Mouse (Mus musculus): ENCODE data around the gene Pygo2.

The Pygo2 gene

GRCm38 (mm10) chr3:89448720-89449537 is 18.9 kb downstream of the Pygo2 start:
- ChIA-PET POLR2A (interaction anchor here (0.6 to 7.0 kb wide), 64 partner anchors 8 to 351 kb away, joined by 3 to 82 read pairs (median 5); partner anchors contain the start of genes Pbxip1 (in 3 of the 4), Pygo2 (in 3 of the 4), Cks1b (in 2 of the 4) and Shc1 (in 2 of the 4)), CTCF (interaction anchor here (0.6 to 3.3 kb wide), 95 partner anchors 7 to 1179 kb away, joined by 3 to 52 read pairs (median 5); partner anchors contain the start of genes Pbxip1 (in 4 of the 4), Flad1 (in 2 of the 4), Adam15 (in 1 of the 4) and Cks1b (in 1 of the 4))

- POLR2A ChIA-PET, result interaction anchor here (0.6 to 7.0 kb wide), 59 partner anchors 9 to 649 kb away, joined by 3 to 82 read pairs (median 5); partner anchors contain the start of genes Pbxip1 (in 3 of the 4), Pygo2 (in 3 of the 4), Cks1b (in 2 of the 4) and Shc1 (in 2 of the 4)
- CTCF ChIA-PET, result interaction anchor here (0.5 to 3.3 kb wide), 102 partner anchors 8 to 1180 kb away, joined by 3 to 52 read pairs (median 4); partner anchors contain the start of genes Pbxip1 (in 4 of the 4), Cks1b (in 2 of the 4), Flad1 (in 2 of the 4) and Kcnn3 (in 2 of the 4)
Measured at GRCm38 (mm10) chr3:89449541-89449940, 19.5 kb downstream of the Pygo2 start.

GRCm38 (mm10) chr3:89451916-89452315 is 21.9 kb downstream of the Pygo2 start:
- ChIA-PET CTCF (interaction anchor here in 2 of 4 experiments (0.8 to 1.4 kb wide), 7 partner anchors 15 to 55 kb away, joined by 3 to 12 read pairs (median 4); partner anchors contain the start of gene Pbxip1 (in 1 of the 2)), POLR2A (interaction anchor here in 3 of 4 experiments (0.7 to 7.0 kb wide), 16 partner anchors 15 to 268 kb away, joined by 3 to 82 read pairs (median 3); partner anchors contain the start of genes Pbxip1 (in 2 of the 3), Flad1 (in 1 of the 3) and Pygo2 (in 1 of the 3))

- POLR2A ChIA-PET, result interaction anchor here in 3 of 4 experiments (0.5 to 6.1 kb wide), 42 partner anchors 9 to 833 kb away, joined by 3 to 40 read pairs (median 4); partner anchors contain the start of genes Pbxip1 (in 3 of the 3), Cks1b (in 2 of the 3), Shc1 (in 2 of the 3) and Clk2 (in 1 of the 3)
- CTCF ChIA-PET, result interaction anchor here (0.5 to 4.8 kb wide), 38 partner anchors 8 to 347 kb away, joined by 3 to 81 read pairs (median 4); partner anchors contain the start of genes Pygo2 (in 2 of the 4), Adam15 (in 1 of the 4), Cks1b (in 1 of the 4) and Shc1 (in 1 of the 4)
Measured at GRCm38 (mm10) chr3:89454401-89455177, 24.6 kb downstream of the Pygo2 start, which contains the start of gene Pmvk. Gene Pmvk (plus strand): TSS chr3:89454541.

GRCm38 (mm10) chr3:89455786-89456285 is 25.8 kb downstream of the Pygo2 start:
- POLR2A ChIA-PET, result interaction anchor here in 3 of 4 experiments (0.6 to 6.1 kb wide), 46 partner anchors 9 to 371 kb away, joined by 3 to 40 read pairs (median 5); partner anchors contain the start of genes Cks1b (in 3 of the 3), Shc1 (in 3 of the 3), Pbxip1 (in 2 of the 3) and Pygo2 (in 2 of the 3)
- CTCF ChIA-PET, result interaction anchor here (0.6 to 4.8 kb wide), 69 partner anchors 8 to 1172 kb away, joined by 3 to 81 read pairs (median 5); partner anchors contain the start of genes Cks1b (in 2 of the 4), Shc1 (in 2 of the 4), Adam15 (in 1 of the 4) and Efna3 (in 1 of the 4)

GRCm38 (mm10) chr3:89456726-89457665 is 27.0 kb downstream of the Pygo2 start:
- ChIA-PET POLR2A (interaction anchor here in 3 of 4 experiments (0.6 to 6.1 kb wide), 58 partner anchors 8 to 904 kb away, joined by 3 to 40 read pairs (median 4); partner anchors contain the start of genes Pbxip1 (in 3 of the 3), Cks1b (in 2 of the 3), Efna3 (in 2 of the 3) and Pygo2 (in 2 of the 3)), CTCF (interaction anchor here (0.5 to 4.8 kb wide), 131 partner anchors 9 to 841 kb away, joined by 3 to 81 read pairs (median 4); partner anchors contain the start of genes Cks1b (in 2 of the 4), Flad1 (in 2 of the 4), Kcnn3 (in 2 of the 4) and Pygo2 (in 2 of the 4))

GRCm38 (mm10) chr3:89458372-89458964 is 28.5 kb downstream of the Pygo2 start:
- ChIA-PET POLR2A (interaction anchor here in 3 of 4 experiments (0.6 to 6.1 kb wide), 42 partner anchors 8 to 343 kb away, joined by 3 to 40 read pairs (median 4); partner anchors contain the start of genes Cks1b (in 2 of the 3), Pbxip1 (in 2 of the 3), Pygo2 (in 2 of the 3) and Shc1 (in 2 of the 3)), CTCF (interaction anchor here in 3 of 4 experiments (0.6 to 3.6 kb wide), 23 partner anchors 9 to 272 kb away, joined by 3 to 32 read pairs (median 4); partner anchors contain the start of genes Cks1b (in 1 of the 3), Pbxip1 (in 1 of the 3) and Shc1 (in 1 of the 3))

- CTCF ChIA-PET, result interaction anchor here in 3 of 4 experiments (0.6 to 3.6 kb wide), 24 partner anchors 8 to 271 kb away, joined by 3 to 32 read pairs (median 4); partner anchors contain the start of genes Cks1b (in 1 of the 3), Pbxip1 (in 1 of the 3) and Shc1 (in 1 of the 3)
- POLR2A ChIA-PET, result interaction anchor here in 3 of 4 experiments (0.6 to 6.1 kb wide), 53 partner anchors 8 to 342 kb away, joined by 3 to 40 read pairs (median 4); partner anchors contain the start of genes Pygo2 (in 3 of the 3), Cks1b (in 2 of the 3), Pbxip1 (in 2 of the 3) and Shc1 (in 2 of the 3)
Measured at GRCm38 (mm10) chr3:89458965-89459807, 29.2 kb downstream of the Pygo2 start.

- ChIA-PET POLR2A (interaction anchor here (0.5 to 2.6 kb wide), 22 partner anchors 9 to 825 kb away, joined by 3 to 21 read pairs (median 4); partner anchors contain the start of genes Pbxip1 (in 2 of the 4), Flad1 (in 1 of the 4), Gatad2b (in 1 of the 4) and Pmvk (in 1 of the 4)), CTCF (interaction anchor here (0.5 to 3.4 kb wide), 12 partner anchors 12 to 445 kb away, joined by 3 to 23 read pairs (median 4); partner anchors contain the start of genes Il6ra (in 1 of the 4) and Pbxip1 (in 1 of the 4))
Measured at GRCm38 (mm10) chr3:89468268-89468667, 38.3 kb downstream of the Pygo2 start.

GRCm38 (mm10) chr3:89472280-89472679 is 42.3 kb downstream of the Pygo2 start:
- ChIA-PET CTCF (interaction anchor here in 2 of 4 experiments (0.6 to 1.2 kb wide), 6 partner anchors 9 to 23 kb away, joined by 3 to 9 read pairs (median 4); no protein-coding TSS in a partner anchor), POLR2A (interaction anchor here in 3 of 4 experiments (0.6 to 1.3 kb wide), 5 partner anchors 12 to 115 kb away, joined by 3 to 4 read pairs (median 4); partner anchors contain the start of gene Pbxip1 (in 1 of the 3))

GRCm38 (mm10) chr3:89473838-89474237 is 43.8 kb downstream of the Pygo2 start:
- POLR2A ChIA-PET, result no interaction called here
- CTCF ChIA-PET, result interaction anchor here in 2 of 4 experiments (0.6 to 0.9 kb wide), 3 partner anchors 18 to 427 kb away, joined by 3 to 5 read pairs (median 4); partner anchors contain the start of gene Shc1 (in 1 of the 2)

GRCm38 (mm10) chr3:89479055-89479454 is 49.0 kb downstream of the Pygo2 start:
- POLR2A ChIA-PET, result interaction anchor here in 1 of 4 experiments (1.2 kb wide), 1 partner anchor 20 kb away, joined by 3 read pairs; no protein-coding TSS in a partner anchor
- CTCF ChIA-PET, result interaction anchor here in 3 of 4 experiments (0.5 to 0.8 kb wide), 3 partner anchors 13 to 379 kb away, joined by 3 to 4 read pairs (median 3); no protein-coding TSS in a partner anchor

GRCm38 (mm10) chr3:89481488-89481887 is 51.5 kb downstream of the Pygo2 start:
- CTCF ChIA-PET, result interaction anchor here (0.5 to 3.0 kb wide), 100 partner anchors 9 to 1521 kb away, joined by 3 to 81 read pairs (median 4); partner anchors contain the start of genes Pmvk (in 3 of the 4), Adam15 (in 2 of the 4), Efna1 (in 1 of the 4) and Efna3 (in 1 of the 4)

More at GRCm38 (mm10) chr3:89481488-89481887, 51.5 kb downstream of the Pygo2 start:
- POLR2A ChIA-PET, result interaction anchor here (0.6 to 3.0 kb wide), 36 partner anchors 11 to 332 kb away, joined by 3 to 18 read pairs (median 4); partner anchors contain the start of genes Adam15 (in 1 of the 4), Cks1b (in 1 of the 4), Flad1 (in 1 of the 4) and Pbxip1 (in 1 of the 4)

Data from embryonic stem cell, embryonic (primary cell).